Mouse (Mus musculus) neutrophil, adult 65 days (primary cell): ENCODE measurements around the gene Dhx36. TPM values are rescaled to one million over a fixed set of nuclear protein-coding genes. Genes with fewer than 3 reads are reported as not detected.

ENCODE experiments used
- total RNA-seq: library from RNA; stranded (reverse); gene quantifications from 2 replicates; pipeline ENCODE4 v1.2.4, GENCODE M21; 2023

The Dhx36 gene
- 30.3 and 41.8 TPM in 2 replicates for total RNA-seq

DNA sequence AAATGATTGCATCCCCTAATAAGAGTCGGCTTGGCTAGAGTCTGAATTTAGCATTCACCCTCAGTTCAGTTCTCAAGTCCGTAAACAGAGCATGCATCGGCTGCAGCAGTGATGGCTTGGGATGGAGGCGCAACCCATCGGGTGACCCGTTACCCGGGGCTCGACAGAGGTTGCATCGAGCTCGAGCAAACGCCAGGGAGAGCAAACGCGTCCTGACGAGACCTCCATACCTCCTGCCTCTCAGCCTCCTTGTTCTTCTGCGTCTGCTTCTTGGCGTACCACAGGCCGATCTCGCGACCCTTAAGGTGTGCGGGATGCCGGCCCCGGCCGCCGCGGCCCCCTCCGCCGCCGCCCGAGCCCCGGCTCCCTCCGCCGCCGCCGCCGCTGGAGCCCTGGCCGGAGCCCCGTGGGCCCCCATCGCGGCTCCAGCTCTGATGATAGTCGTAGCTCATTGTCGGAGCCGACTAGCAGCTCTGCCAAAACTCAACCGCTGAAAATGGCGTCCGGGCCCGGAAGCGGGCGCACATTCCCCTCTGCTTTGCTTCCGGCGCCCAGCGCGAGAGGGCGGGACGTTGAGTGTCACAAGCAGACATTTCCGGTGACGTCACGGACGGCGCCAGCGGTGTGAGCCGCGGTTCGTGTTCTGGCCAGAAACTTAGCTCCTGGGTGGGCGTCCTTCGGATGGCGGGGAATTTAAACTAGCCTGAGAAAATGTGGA lies at the start of gene Dhx36:
TSS of gene Dhx36 (minus strand) at position 517 of the 718 bp plus-strand sequence.

Other genes with a start within 250 kb of the Dhx36 start
- gene Arhgef26, start 168.7 kb downstream of the Dhx36 start, total RNA-seq: 0.41 and 0.95 TPM in 2 replicates
- gene Gpr149, start 98.1 kb upstream of the Dhx36 start, total RNA-seq: not detected in 2 replicates